Mouse (Mus musculus): Measurements from ENCODE around the gene 4930412O13Rik. TPM values are rescaled to one million over a fixed set of nuclear protein-coding genes. Genes with fewer than 3 reads are reported as not detected.

Gene 4930412O13Rik
- polyA plus RNA-seq, 1 experiment from 2014 or later: 2.9 TPM

GRCm38 (mm10) chr2:9926194-9926904 is 45.3 kb downstream of the 4930412O13Rik start:
- H3K4me3 ChIP-seq: no peak overlapping the region
- H3K9me3 ChIP-seq (replicated peaks): no peaks in the 10 kb centered on the region
- no peak overlapping the region for H3K4me2 ChIP-seq (replicated peaks)
- H3K4me1 ChIP-seq: 0 out of 2 replicates have a peak, but pooled peaks cover 4% of the 10 kb centered on the region
- no peak overlapping the region for H3K9ac ChIP-seq
- WGBS: 49% methylated on average over 7 of the region's 7 CpGs
- 0 out of 2 replicates have a peak, but pooled peaks cover 3% of the 10 kb centered on the region for H3K36me3 ChIP-seq
- ATAC-seq (ENCODE audit: low FRiP score): no peak
- H3K27me3 ChIP-seq: no peaks in the 10 kb centered on the region
- H3K27ac ChIP-seq: no peak overlapping the region

- Histone ChIP-seq H3K9me3 (replicated peaks) (no peaks in the 10 kb centered on the region), H3K4me1 (0 out of 2 replicates have a peak, but pooled peaks cover 4% of the 10 kb centered on the region), H3K36me3 (0 out of 2 replicates have a peak, but pooled peaks cover 3% of the 10 kb centered on the region), H3K9ac (no peak overlapping the region), H3K27ac (no peak overlapping the region), H3K27me3 (no peaks in the 10 kb centered on the region), H3K4me3 (no peak overlapping the region), H3K4me2 (replicated peaks) (no peak overlapping the region)
- WGBS: 73% methylated on average over 4 of the region's 4 CpGs
- no peak for ATAC-seq (ENCODE audit: low FRiP score)
These were observed 45.8 kb downstream of the 4930412O13Rik start for GRCm38 (mm10) chr2:9926905-9927283.

Other genes starting within 250 kb of the 4930412O13Rik start
- gene 9230102O04Rik, start 8.3 kb downstream of the 4930412O13Rik start, polyA plus RNA-seq (2016; fragmentation: Nextera tagmentation; extraction: Ambion mirVana): 3.5 and 3.8 TPM in 2 replicates
- 48.4 and 63.4 TPM in 2 replicates for gene Gata3, start 8.8 kb downstream of the 4930412O13Rik start, polyA plus RNA-seq (2016; fragmentation: Nextera tagmentation; extraction: Ambion mirVana)
- gene Taf3, start 167.3 kb downstream of the 4930412O13Rik start, polyA plus RNA-seq (2016; fragmentation: Nextera tagmentation; extraction: Ambion mirVana): 17.3 and 17.6 TPM in 2 replicates
- gene Atp5c1, start 199.3 kb downstream of the 4930412O13Rik start, polyA plus RNA-seq (2016; fragmentation: Nextera tagmentation; extraction: Ambion mirVana): 467 and 468 TPM in 2 replicates
- 39.4 and 42.1 TPM in 2 replicates for gene Kin, start 199.3 kb downstream of the 4930412O13Rik start, polyA plus RNA-seq (2016; fragmentation: Nextera tagmentation; extraction: Ambion mirVana)

All from hindbrain, embryonic 12.5 days (tissue).